Mouse (Mus musculus): ENCODE measurements at regions not wholly inside any gene's neighbourhood (a gene's known extent, or its start where the extent isn't known, plus 50 kb on each side); places are given as distances from the start of the nearest gene placed in this dataset.

DNA sequence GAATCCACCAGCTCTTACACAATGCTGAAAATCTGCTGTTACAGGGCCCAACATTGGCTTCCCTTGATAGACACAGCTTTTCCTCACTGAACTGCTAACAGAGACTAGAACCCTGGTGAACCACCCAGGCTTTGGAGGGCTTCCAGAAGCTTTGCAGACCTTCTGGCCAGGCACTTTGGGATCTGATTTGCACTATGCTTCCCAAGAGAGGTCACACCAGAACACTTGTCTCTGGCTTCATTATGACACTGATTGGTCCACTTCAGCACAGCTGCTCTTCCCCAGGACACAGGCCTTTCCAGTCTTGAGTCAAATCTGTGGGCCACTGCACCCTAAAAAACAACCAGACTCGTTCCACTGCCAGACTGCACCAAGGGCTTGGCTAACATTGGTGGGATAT, 82.8 kb upstream of the Thbs1 start:
- no peaks in the 10 kb centered on the region for H3K36me3 ChIP-seq (ENCODE audit: control insufficient read depth, insufficient read depth)
- no peak overlapping the region for H3ac ChIP-seq (ENCODE audit: control insufficient read depth, insufficient read length, low read depth)
- no peaks in the 10 kb centered on the region for H3K79me3 ChIP-seq (ENCODE audit: low read depth)
- H3K4me3 ChIP-seq (ENCODE audit: insufficient read depth, poor library complexity, severe bottlenecking) = no peak overlapping the region
- H3K27me3 ChIP-seq (ENCODE audit: control insufficient read depth, insufficient read depth, insufficient read length) = no peaks in the 10 kb centered on the region
- no peaks in the 10 kb centered on the region for H3K79me2 ChIP-seq (ENCODE audit: control insufficient read depth, insufficient read depth)
- no peak for TF ChIP-seq MAX (IDR thresholded peaks at IDR 0.05)

DNA sequence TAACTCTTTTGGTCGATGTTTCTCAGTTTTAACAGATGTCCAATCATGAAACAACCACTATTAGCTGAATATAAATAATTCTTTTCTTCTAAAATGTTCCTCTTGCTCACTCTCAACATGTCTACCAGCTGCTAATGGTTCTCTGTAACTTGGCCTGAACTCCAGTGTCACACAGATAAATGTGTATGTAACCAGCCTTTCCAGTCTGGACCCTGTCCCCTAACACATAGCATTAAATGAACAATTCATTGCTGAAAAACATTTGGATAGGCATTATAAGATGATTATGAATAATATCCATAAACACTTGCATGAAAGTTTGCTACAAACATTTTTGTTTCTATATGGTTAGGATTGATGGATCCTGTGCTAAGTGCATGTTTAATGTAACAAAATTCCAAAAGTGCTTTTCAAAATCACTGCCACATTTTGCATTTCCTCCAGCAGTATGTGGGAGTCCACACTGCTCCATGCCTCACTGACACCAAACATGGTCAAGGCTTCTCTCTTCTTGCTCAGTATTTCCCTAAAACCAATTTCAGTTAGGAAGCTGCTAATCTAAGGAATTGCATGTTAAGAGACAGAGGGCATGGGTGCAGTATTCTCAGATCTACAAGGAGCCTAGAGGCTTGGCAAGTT, 82.1 kb upstream of the Thbs1 start:
- H3ac ChIP-seq (ENCODE audit: control insufficient read depth, insufficient read length, low read depth) = no peak overlapping the region
- H3K79me2 ChIP-seq (ENCODE audit: control insufficient read depth, insufficient read depth) = no peaks in the 10 kb centered on the region
- no peaks in the 10 kb centered on the region for H3K27me3 ChIP-seq (ENCODE audit: control insufficient read depth, insufficient read depth, insufficient read length)
- TF ChIP-seq FOSL1 (IDR thresholded peaks at IDR 0.05; ENCODE audit: insufficient read depth, low read length, poor library complexity, severe bottlenecking) (no peak), MAX (IDR thresholded peaks at IDR 0.05) (no peak)
- no peak overlapping the region for H3K4me3 ChIP-seq (ENCODE audit: insufficient read depth, poor library complexity, severe bottlenecking)
- no peaks in the 10 kb centered on the region for H3K79me3 ChIP-seq (ENCODE audit: low read depth)
- no peaks in the 10 kb centered on the region for H3K36me3 ChIP-seq (ENCODE audit: control insufficient read depth, insufficient read depth)

DNA sequence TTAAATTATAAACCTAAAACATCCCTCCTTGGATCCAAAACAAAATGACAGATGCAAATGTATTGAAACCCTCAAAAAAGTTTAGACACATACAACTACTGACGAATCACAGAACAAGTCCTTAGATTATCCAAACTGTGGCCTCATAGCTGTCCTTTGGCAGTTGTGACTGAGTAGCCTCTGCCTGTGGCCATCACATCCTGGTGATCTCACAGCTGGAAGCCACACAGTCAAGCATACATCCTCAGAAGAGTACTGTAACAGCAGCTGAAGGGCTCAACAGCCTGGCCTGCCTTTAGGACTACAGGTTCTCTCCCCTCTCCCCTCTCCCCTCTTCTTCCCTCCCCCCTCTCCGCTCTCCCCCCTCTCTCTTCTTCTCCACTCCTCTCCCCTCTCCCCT, 80.0 kb upstream of the Thbs1 start:
- no peak for TF ChIP-seq FOSL1 (IDR thresholded peaks at IDR 0.05; ENCODE audit: insufficient read depth, low read length, poor library complexity, severe bottlenecking)
- TF ChIP-seq USF1 (IDR thresholded peaks at IDR 0.05; ENCODE audit: low read depth) = no peak
- no peak for TF ChIP-seq MYOD1 (IDR thresholded peaks at IDR 0.05; ENCODE audit: control insufficient read depth, insufficient read length, low read depth)
- no peak for TF ChIP-seq CEBPB (IDR thresholded peaks at IDR 0.05; ENCODE audit: low read depth)
- no peak for TF ChIP-seq MYOG (IDR thresholded peaks at IDR 0.05; ENCODE audit: control insufficient read depth, extremely low read depth, insufficient read length)
- TF ChIP-seq CTCF (IDR thresholded peaks at IDR 0.05; ENCODE audit: control insufficient read depth, insufficient read depth, insufficient read length) = no peak
- no peak for TF ChIP-seq MAX (IDR thresholded peaks at IDR 0.05)
- Histone ChIP-seq H3K79me2 (ENCODE audit: control insufficient read depth, insufficient read depth) (no peaks in the 10 kb centered on the region), H3K79me3 (ENCODE audit: low read depth) (no peaks in the 10 kb centered on the region), H3K36me3 (ENCODE audit: control insufficient read depth, insufficient read depth) (no peaks in the 10 kb centered on the region), H3ac (ENCODE audit: control insufficient read depth, insufficient read length, low read depth) (no peak overlapping the region), H3K4me3 (ENCODE audit: insufficient read depth, poor library complexity, severe bottlenecking) (no peak overlapping the region), H3K27me3 (ENCODE audit: control insufficient read depth, insufficient read depth, insufficient read length) (no peaks in the 10 kb centered on the region)

DNA sequence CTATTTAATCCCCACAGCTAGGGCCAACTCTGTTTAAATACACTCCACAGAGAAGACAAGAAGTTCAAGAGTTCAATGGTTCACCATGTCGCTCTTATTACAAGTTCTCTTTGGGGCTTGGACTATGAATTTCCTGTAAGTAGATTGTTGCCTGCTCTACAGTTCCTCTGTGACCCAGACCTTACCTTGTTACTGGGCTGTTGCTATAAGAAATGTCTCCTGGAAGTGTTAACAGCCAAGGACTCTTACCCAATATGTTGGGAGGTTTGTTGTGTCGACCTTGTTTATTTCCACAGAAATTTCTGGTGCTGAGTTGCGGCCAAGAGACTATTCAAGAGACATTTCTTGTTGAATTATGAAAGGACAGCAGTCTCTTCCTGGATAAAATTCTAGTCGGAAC, 78.3 kb upstream of the Thbs1 start:
- H3ac ChIP-seq (ENCODE audit: control insufficient read depth, insufficient read length, low read depth) = no peak overlapping the region
- H3K4me3 ChIP-seq (ENCODE audit: insufficient read depth, poor library complexity, severe bottlenecking) = no peak overlapping the region
- no peaks in the 10 kb centered on the region for H3K36me3 ChIP-seq (ENCODE audit: control insufficient read depth, insufficient read depth)

DNA sequence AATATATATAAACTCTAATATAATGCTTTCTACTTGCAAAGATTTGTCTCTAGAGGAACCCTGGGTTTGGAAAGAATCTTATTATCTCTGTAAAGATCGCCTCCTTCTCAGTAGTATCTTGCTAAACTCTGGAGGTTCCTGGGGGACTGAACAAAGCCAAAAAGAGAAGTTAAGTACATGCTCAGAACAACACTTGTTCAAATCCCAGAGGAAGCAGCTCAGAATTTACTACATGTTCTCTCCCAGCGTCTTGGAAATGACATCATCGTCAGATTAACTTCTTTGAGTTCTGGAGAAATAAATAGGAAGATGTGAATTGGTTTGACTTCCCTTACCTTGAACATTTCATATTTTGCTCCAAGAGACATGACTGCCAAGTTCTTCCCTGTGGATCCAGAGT, 77.7 kb upstream of the Thbs1 start:
- Histone ChIP-seq H3K79me2 (ENCODE audit: control insufficient read depth, insufficient read depth) (no peaks in the 10 kb centered on the region), H3K27me3 (ENCODE audit: control insufficient read depth, insufficient read depth, insufficient read length) (no peaks in the 10 kb centered on the region), H3K4me3 (ENCODE audit: insufficient read depth, poor library complexity, severe bottlenecking) (no peak overlapping the region), H3ac (ENCODE audit: control insufficient read depth, insufficient read length, low read depth) (no peak overlapping the region), H3K79me3 (ENCODE audit: low read depth) (no peaks in the 10 kb centered on the region), H3K36me3 (ENCODE audit: control insufficient read depth, insufficient read depth) (no peaks in the 10 kb centered on the region)
- TF ChIP-seq CEBPB (IDR thresholded peaks at IDR 0.05; ENCODE audit: low read depth) (no peak), MAX (IDR thresholded peaks at IDR 0.05) (no peak), MYOG (IDR thresholded peaks at IDR 0.05; ENCODE audit: control insufficient read depth, extremely low read depth, insufficient read length) (no peak), CTCF (IDR thresholded peaks at IDR 0.05; ENCODE audit: control insufficient read depth, insufficient read depth, insufficient read length) (no peak), USF1 (IDR thresholded peaks at IDR 0.05; ENCODE audit: low read depth) (no peak), MYOD1 (IDR thresholded peaks at IDR 0.05; ENCODE audit: control insufficient read depth, insufficient read length, low read depth) (no peak), FOSL1 (IDR thresholded peaks at IDR 0.05; ENCODE audit: insufficient read depth, low read length, poor library complexity, severe bottlenecking) (no peak)

More for the DNA sequence above, 78.3 kb upstream of the Thbs1 start:
- H3K79me3 ChIP-seq (ENCODE audit: low read depth) = no peaks in the 10 kb centered on the region
- TF ChIP-seq MYOD1 (IDR thresholded peaks at IDR 0.05; ENCODE audit: control insufficient read depth, insufficient read length, low read depth) = no peak
- TF ChIP-seq CTCF (IDR thresholded peaks at IDR 0.05; ENCODE audit: control insufficient read depth, insufficient read depth, insufficient read length) = no peak
- no peaks in the 10 kb centered on the region for H3K79me2 ChIP-seq (ENCODE audit: control insufficient read depth, insufficient read depth)
- H3K27me3 ChIP-seq (ENCODE audit: control insufficient read depth, insufficient read depth, insufficient read length) = no peaks in the 10 kb centered on the region

DNA sequence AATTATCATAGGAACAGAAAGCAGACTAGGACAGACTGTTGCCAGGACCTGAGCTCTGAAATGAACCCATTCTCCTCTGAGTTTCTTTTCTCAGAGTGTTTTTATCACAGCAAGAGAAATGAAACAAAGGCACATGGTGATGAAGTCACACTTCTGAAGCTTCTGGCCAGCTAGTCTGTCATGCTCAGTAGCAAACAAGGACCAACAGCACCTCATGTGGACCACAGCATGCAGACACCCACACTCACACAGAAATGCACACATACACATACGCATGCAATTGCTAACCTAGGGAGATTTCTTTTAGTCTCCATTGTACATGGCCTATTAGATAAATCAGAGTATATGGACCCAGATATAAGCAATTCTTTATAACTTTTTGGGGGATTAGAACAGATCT, 76.3 kb upstream of the Thbs1 start:
- TF ChIP-seq USF1 (IDR thresholded peaks at IDR 0.05; ENCODE audit: low read depth) = no peak
- Histone ChIP-seq H3K36me3 (ENCODE audit: control insufficient read depth, insufficient read depth) (no peaks in the 10 kb centered on the region), H3K27me3 (ENCODE audit: control insufficient read depth, insufficient read depth, insufficient read length) (no peaks in the 10 kb centered on the region), H3K79me2 (ENCODE audit: control insufficient read depth, insufficient read depth) (no peaks in the 10 kb centered on the region), H3ac (ENCODE audit: control insufficient read depth, insufficient read length, low read depth) (no peak overlapping the region), H3K79me3 (ENCODE audit: low read depth) (no peaks in the 10 kb centered on the region), H3K4me3 (ENCODE audit: insufficient read depth, poor library complexity, severe bottlenecking) (no peak overlapping the region)

All from C2C12 (cell line).